Mouse (Mus musculus) bone marrow macrophage, adult 2 months (primary cell): ENCODE results near the gene Ccnh.

Experiments
- CTCF ChIP-seq: IDR thresholded peaks from 2 replicates; pipeline ENCODE4 v1.5.1; 2012; ENCODE audit warnings: low read depth, mild to moderate bottlenecking, low read length, moderate library complexity
- POLR2A ChIP-seq: IDR thresholded peaks from 2 replicates; pipeline ENCODE4 v1.6.1; 2012; ENCODE audit warnings: mild to moderate bottlenecking, low read depth, low read length, borderline replicate concordance

DNA sequence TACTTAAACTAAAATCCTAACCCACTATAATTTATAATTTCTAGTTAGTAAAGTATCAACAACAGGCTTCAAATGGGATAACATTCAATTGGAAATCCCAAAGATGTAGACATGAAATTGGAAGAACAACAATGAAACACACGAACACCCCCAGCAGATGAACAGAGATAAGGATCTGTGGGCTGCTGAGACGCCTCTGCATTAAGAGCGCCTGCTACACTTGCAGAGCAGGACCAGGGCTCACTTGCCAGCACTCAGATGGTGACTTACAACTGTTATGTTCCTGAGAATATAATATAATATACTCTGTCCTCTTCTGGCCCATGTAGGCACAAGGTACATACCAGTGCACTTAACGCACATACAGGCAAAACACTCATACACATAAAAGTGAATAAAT, 29.4 kb downstream of the Ccnh start:
- TF ChIP-seq CTCF (no peak), POLR2A (no peak)
